Comparison of ENCODE assay signal across 9 mouse cellular contexts in genomic region chr5:64503514-64503913, GRCm38 (mm10).
DNase-seq lines count a peak whose midpoint lies in the region; ATAC-seq and TF ChIP-seq lines count a peak whose summit lies in the region.
"Had no signal": no experiment of that assay in that cellular context is flagged by ENCODE, and none has a peak within 500 bp of the region (broad histone marks: within the 10 kb centered on the region; RNA-seq: fewer than 3 reads in every experiment).

No protein-coding gene starts in this region.

- ATAC-seq in heart, embryonic 12.5 days (ENCODE audit: insufficient number of reproducible peaks, low FRiP score) = peak; percentile 10; the same call in 1 of the 2 replicates
- ATAC-seq in limb, embryonic 12.5 days (ENCODE audit: insufficient number of reproducible peaks, insufficient read depth, low FRiP score, low TSS enrichment, low read depth) = no peak
- ATAC-seq in stomach, embryonic 15.5 days (ENCODE audit: insufficient read depth, low FRiP score, low read depth) = no peak

- no peaks in the 10 kb centered on the region; a peak in 1 of 4 replicates for H3K27me3 ChIP-seq in MEL (ENCODE audit: control insufficient read depth in 1 of 2, insufficient read depth in 2 of 2, low read length in 2 of 2)
- no peaks in the 10 kb centered on the region for H3K27me3 ChIP-seq in heart, embryonic 12.5 days (replicated peaks)
- no peaks in the 10 kb centered on the region for H3K27me3 ChIP-seq in limb, embryonic 12.5 days
- no peaks in the 10 kb centered on the region for H3K27me3 ChIP-seq in stomach, embryonic 15.5 days (replicated peaks)

- no peak for TF ChIP-seq POLR2A in MEL (IDR thresholded peaks at IDR 0.05; ENCODE audit: control insufficient read depth in 1 of 2, insufficient read depth in 1 of 2, low read depth in 1 of 2, low read length in 2 of 2, poor library complexity in 1 of 2)

- no peak overlapping the region for H3K9ac ChIP-seq in MEL (ENCODE audit: control insufficient read depth, low read depth, low read length, poor library complexity, severe bottlenecking)
- H3K9ac ChIP-seq in heart, embryonic 12.5 days = no peak overlapping the region
- H3K9ac ChIP-seq in limb, embryonic 12.5 days (replicated peaks) = no peak overlapping the region
- no peak overlapping the region for H3K9ac ChIP-seq in stomach, embryonic 15.5 days

- 23% methylated on average over 4 of the region's 4 CpGs for WGBS in heart, embryonic 12.5 days
- WGBS in limb, embryonic 12.5 days = 38% methylated on average over 4 of the region's 4 CpGs
- WGBS in stomach, embryonic 15.5 days = 10% methylated on average over 4 of the region's 4 CpGs

- H3K27ac ChIP-seq in MEL (ENCODE audit: control insufficient read depth, low read depth, low read length) = no peak overlapping the region
- no peak overlapping the region; the same call in 1 of the 2 replicates for H3K27ac ChIP-seq in heart, embryonic 12.5 days (ENCODE audit: poor library complexity, severe bottlenecking)
- H3K27ac ChIP-seq in limb, embryonic 12.5 days = peak overlapping the region; percentile 46
- peak overlapping the region; percentile 67 for H3K27ac ChIP-seq in stomach, embryonic 15.5 days
- H3K27ac ChIP-seq: kidney, postnatal 0 days had no signal

- TF ChIP-seq EP300 in MEL (IDR thresholded peaks at IDR 0.05; ENCODE audit: low read depth in 1 of 2, low read length in 2 of 2) = no peak

- no peak for TF ChIP-seq RAD21 in MEL (IDR thresholded peaks at IDR 0.05; ENCODE audit: low read depth, low read length)

- DNase-seq in layer of hippocampus, adult 9-11 months = peak; percentile 81
- no peak for DNase-seq in layer of hippocampus, postnatal 36 days
- DNase-seq in MEL (ENCODE audit: low read depth, low spot score) = peak; percentile 51
- peak; percentile 79 for DNase-seq in adrenal gland, postnatal 36 days
- DNase-seq in cerebellum, postnatal 36 days = no peak

- TF ChIP-seq CTCF in MEL (IDR thresholded peaks at IDR 0.05 in 2 of 3, conservative IDR thresholded peaks at IDR 0.05 in 1 of 3; ENCODE audit: control insufficient read depth in 1 of 3, insufficient read depth in 1 of 3, low read depth in 2 of 3, low read length in 3 of 3, poor library complexity in 1 of 3, severe bottlenecking in 1 of 3) = no peak

- no peak overlapping the region for H3K4me3 ChIP-seq in MEL (ENCODE audit: control insufficient read depth in 1 of 2, insufficient read depth in 1 of 2, low read depth in 2 of 2, low read length in 2 of 2)
- H3K4me3 ChIP-seq in heart, embryonic 12.5 days = no peak overlapping the region
- no peak overlapping the region for H3K4me3 ChIP-seq in limb, embryonic 12.5 days (replicated peaks)
- H3K4me3 ChIP-seq in stomach, embryonic 15.5 days (replicated peaks) = no peak overlapping the region

- no peak overlapping the region for H3K4me2 ChIP-seq in heart, embryonic 12.5 days
- H3K4me2 ChIP-seq in limb, embryonic 12.5 days = no peak overlapping the region
- no peak overlapping the region for H3K4me2 ChIP-seq in stomach, embryonic 15.5 days

- peaks cover 2% of the 10 kb centered on the region; the same call in 1 of the 2 replicates for H3K79me2 ChIP-seq in MEL (ENCODE audit: control insufficient read depth, insufficient read depth, low read length, poor library complexity)

- H3K9me3 ChIP-seq in MEL (replicated peaks; ENCODE audit: insufficient read depth, low read length) = no peaks in the 10 kb centered on the region
- no peaks in the 10 kb centered on the region for H3K9me3 ChIP-seq in heart, embryonic 12.5 days (replicated peaks)
- no peaks in the 10 kb centered on the region for H3K9me3 ChIP-seq in limb, embryonic 12.5 days
- no peaks in the 10 kb centered on the region for H3K9me3 ChIP-seq in stomach, embryonic 15.5 days

- peaks cover 2 to 15% of the 10 kb centered on the region in 2 experiments for H3K4me1 ChIP-seq in MEL (ENCODE audit: control insufficient read depth in 1 of 2, insufficient read depth in 2 of 2, low read length in 2 of 2)
- peaks cover 27% of the 10 kb centered on the region for H3K4me1 ChIP-seq in heart, embryonic 12.5 days (replicated peaks)
- peaks cover 32% of the 10 kb centered on the region for H3K4me1 ChIP-seq in limb, embryonic 12.5 days (replicated peaks)
- H3K4me1 ChIP-seq in stomach, embryonic 15.5 days = peaks cover 16% of the 10 kb centered on the region

- H3K36me3 ChIP-seq in MEL (ENCODE audit: control insufficient read depth in 1 of 2, insufficient read depth in 2 of 2, low read length in 2 of 2) = peaks cover 0 to 6% of the 10 kb centered on the region in 2 experiments; a peak in 2 of 4 replicates
- H3K36me3 ChIP-seq in heart, embryonic 12.5 days = no peaks in the 10 kb centered on the region
- no peaks in the 10 kb centered on the region for H3K36me3 ChIP-seq in limb, embryonic 12.5 days
- H3K36me3 ChIP-seq in stomach, embryonic 15.5 days = no peaks in the 10 kb centered on the region

TF ChIP-seq in MEL, 35 proteins besides CTCF, POLR2A, EP300 and RAD21:
- TF ChIP-seq MYC (IDR thresholded peaks at IDR 0.05; ENCODE audit: low read depth, low read length) = no peak
- TF ChIP-seq CHD2 (IDR thresholded peaks at IDR 0.05; ENCODE audit: low read length) = no peak
- TF ChIP-seq SMC3 (IDR thresholded peaks at IDR 0.05; ENCODE audit: low read depth, low read length) = 0 out of 2 replicates have a peak, but pooled peaks have one; percentile 9
- peak; percentile 68 for TF ChIP-seq ETS1 (IDR thresholded peaks at IDR 0.05; ENCODE audit: low read depth, low read length)
- no peak for TF ChIP-seq ZC3H11A (IDR thresholded peaks at IDR 0.05; ENCODE audit: low read depth, low read length)
- no peak for TF ChIP-seq TBP (IDR thresholded peaks at IDR 0.05; ENCODE audit: low read depth, low read length)
- no peak for TF ChIP-seq MYB (IDR thresholded peaks at IDR 0.05; ENCODE audit: low read depth, low read length)
- TF ChIP-seq UBTF (IDR thresholded peaks at IDR 0.05; ENCODE audit: borderline replicate concordance, insufficient read depth, low read depth, low read length) = no peak
- TF ChIP-seq SIN3A (IDR thresholded peaks at IDR 0.05; ENCODE audit: low read length) = no peak
- no peak for TF ChIP-seq KAT2A (conservative IDR thresholded peaks at IDR 0.05; ENCODE audit: low read depth, low read length)
- no peak for TF ChIP-seq NELFE (IDR thresholded peaks at IDR 0.05; ENCODE audit: low read depth, low read length)
- TF ChIP-seq CHD1 (IDR thresholded peaks at IDR 0.05; ENCODE audit: low read depth, low read length) = no peak

Comparison
In these comparisons a context has a peak if more than half of its experiments do, and no peak if none do; other contexts are left out.
1. DNase-seq: peak in layer of hippocampus, adult 9-11 months (single experiment), MEL (single experiment) and adrenal gland, postnatal 36 days (2 of 2); none in layer of hippocampus, postnatal 36 days (0 of 2) and cerebellum, postnatal 36 days (0 of 2).
2. H3K27ac ChIP-seq: peak in limb, embryonic 12.5 days (single experiment) and stomach, embryonic 15.5 days (single experiment); none in MEL (single experiment) and heart, embryonic 12.5 days (single experiment).